Mouse (Mus musculus) cerebellum, postnatal 14 days (tissue): Measurements from ENCODE around the gene Rec8.
A peak's percentile ranks its signal among the peaks of the same experiment; 100 is the strongest.

ENCODE experiments used
- DNase-seq, 2 experiments: peaks; one replicate each; pipeline ENCODE4 v3.0.0; 2021; ENCODE audit warnings: mixed read lengths in 2 of 2

Gene Rec8

GRCm38 (mm10) chr14:55596036-55596690 lies 21.7 kb upstream of the Rec8 start:
- peak; percentile 52 to 68 for DNase-seq

- DNase-seq = no peak
These were observed 19.1 kb upstream of the Rec8 start for GRCm38 (mm10) chr14:55598521-55599390.

- no peak for DNase-seq
These were observed 14.6 kb upstream of the Rec8 start, which contains the start of gene Irf9 for GRCm38 (mm10) chr14:55603271-55603632. TSS of gene Irf9 (plus strand) at chr14:55603571.

- peak; percentile 90 to 93 for DNase-seq
These were observed 13.9 kb upstream of the Rec8 start for GRCm38 (mm10) chr14:55603633-55604576.

GRCm38 (mm10) chr14:55604823-55605222 lies 13.0 kb upstream of the Rec8 start:
- no peak for DNase-seq

- DNase-seq = no peak
These were observed 11.9 kb upstream of the Rec8 start for GRCm38 (mm10) chr14:55605743-55606459.

GRCm38 (mm10) chr14:55608339-55608738 lies 9.5 kb upstream of the Rec8 start:
- no peak for DNase-seq

GRCm38 (mm10) chr14:55613346-55613745 lies 4.5 kb upstream of the Rec8 start:
- DNase-seq = no peak

GRCm38 (mm10) chr14:55614565-55615178 lies 3.2 kb upstream of the Rec8 start:
- DNase-seq = no peak

GRCm38 (mm10) chr14:55615876-55616275 lies 2.0 kb upstream of the Rec8 start:
- no peak for DNase-seq

GRCm38 (mm10) chr14:55616844-55617243 lies 993 bp upstream of the Rec8 start:
- no peak for DNase-seq

GRCm38 (mm10) chr14:55618486-55619195 lies 804 bp downstream of the Rec8 start:
- DNase-seq = peak; percentile 70 to 81

- no peak for DNase-seq
These were observed 10.4 kb downstream of the Rec8 start for GRCm38 (mm10) chr14:55628077-55628827.

- DNase-seq = peak; percentile 37 to 68
These were observed 11.5 kb downstream of the Rec8 start for GRCm38 (mm10) chr14:55629312-55629711.

- peak; percentile 75 to 86 for DNase-seq
These were observed 17.2 kb downstream of the Rec8 start for GRCm38 (mm10) chr14:55634874-55635522.

- DNase-seq = peak; percentile 87 to 90
These were observed 17.7 kb downstream of the Rec8 start, which contains the start of gene Ipo4 for GRCm38 (mm10) chr14:55635523-55636007. TSS of gene Ipo4 (minus strand) at chr14:55635957.

GRCm38 (mm10) chr14:55637795-55638194 lies 20.0 kb downstream of the Rec8 start, which contains the start of gene Gm49378:
TSS of gene Gm49378 (minus strand) at chr14:55637895.
- no peak for DNase-seq

- DNase-seq = no peak
These were observed 23.0 kb downstream of the Rec8 start for GRCm38 (mm10) chr14:55640816-55641215.

- no peak for DNase-seq
These were observed 23.5 kb downstream of the Rec8 start for GRCm38 (mm10) chr14:55641291-55641690.
